Mouse (Mus musculus) liver, adult 2 months (tissue): Measurements from ENCODE around the gene Itgb3bp. TPM values are rescaled to one million over a fixed set of nuclear protein-coding genes. Genes with fewer than 3 reads are reported as not detected.

Experiments used
- DNase-seq: peaks from one replicate; pipeline ENCODE4 v3.0.0-alpha.2; 2011; ENCODE audit warnings: low read depth, low spot score; ENCODE audit errors: extremely low read depth
- H3K27ac ChIP-seq: fragments of 200-500 bp; replicated peaks from 2 replicates; pipeline ENCODE4 v1.5.1; 2012; ENCODE audit warnings: low read depth, mild to moderate bottlenecking, control low read depth, inconsistent platforms, low read length; ENCODE audit not compliant: insufficient read depth
- H3K27me3 ChIP-seq: fragments of 200-500 bp; 2 replicates; pipeline ENCODE4 v1.6.1; 2012; ENCODE audit warnings: mild to moderate bottlenecking, moderate library complexity, low read length, inconsistent platforms; ENCODE audit not compliant: control insufficient read depth, insufficient read depth
- H3K36me3 ChIP-seq: fragments of 200-500 bp; 2 replicates; pipeline ENCODE4 v1.6.1; 2012; ENCODE audit warnings: low read length, inconsistent platforms; ENCODE audit not compliant: control insufficient read depth, insufficient read depth
- H3K4me1 ChIP-seq: fragments of 200-500 bp; 2 replicates; pipeline ENCODE4 v1.6.1; 2011; ENCODE audit warnings: low read length; ENCODE audit not compliant: control insufficient read depth, insufficient read depth
- H3K4me3 ChIP-seq: fragments of 200-500 bp; 2 replicates; pipeline ENCODE4 v1.5.1; 2011; ENCODE audit warnings: low read depth, mild to moderate bottlenecking, control low read depth, low read length, moderate library complexity; ENCODE audit not compliant: insufficient read depth
- H3K79me2 ChIP-seq: fragments of 200-500 bp; 2 replicates; pipeline ENCODE4 v1.6.1; 2012; ENCODE audit warnings: inconsistent platforms, mild to moderate bottlenecking, low read length, moderate library complexity; ENCODE audit not compliant: control insufficient read depth, insufficient read depth
- H3K9ac ChIP-seq: fragments of 200-500 bp; 2 replicates; pipeline ENCODE4 v1.6.1; 2012; ENCODE audit warnings: low read depth, mild to moderate bottlenecking, control low read depth, inconsistent platforms, low read length
- CTCF ChIP-seq: fragments of 200-500 bp; IDR thresholded peaks from 2 replicates; pipeline ENCODE4 v1.5.1; 2011; ENCODE audit warnings: low read depth, low read length, control low read depth
- POLR2A ChIP-seq: fragments of 200-500 bp; IDR thresholded peaks from 2 replicates; pipeline ENCODE4 v1.6.1; 2011; ENCODE audit warnings: low read length, control low read depth; ENCODE audit not compliant: insufficient read depth; ENCODE audit errors: extremely low read depth
- WGBS: fragments of 180-500 bp; shearing (Covaris S2); methylation state at CpG from one replicate; pipeline ENCODE4 v1.1.7; 2018; 5-methylcytosine and 5-hydroxymethylcytosine counted together
- polyA plus RNA-seq: library from polyadenylated mRNA; depleted of rRNA; stranded (reverse); fragments of >200 nt; gene quantifications from 2 replicates; pipeline ENCODE4 v1.2.3, GENCODE M21; 2012
- total RNA-seq: library from RNA; depleted of rRNA; stranded (reverse); fragments of >200 nt; gene quantifications from 2 replicates; pipeline ENCODE4 v1.2.3, GENCODE M21; 2014

Gene Itgb3bp
- total and polyA plus RNA-seq, 2 experiments = 0.26 to 2.6 TPM

- H3K79me2 ChIP-seq = no peaks in the 10 kb centered on the region
- no peak overlapping the region for H3K9ac ChIP-seq
- no peak for DNase-seq
- no peaks in the 10 kb centered on the region for H3K36me3 ChIP-seq
- H3K27ac ChIP-seq = no peak overlapping the region
- H3K4me1 ChIP-seq = no peaks in the 10 kb centered on the region
- no peak overlapping the region for H3K4me3 ChIP-seq
- TF ChIP-seq CTCF (no peak), POLR2A (no peak)
- H3K27me3 ChIP-seq = no peaks in the 10 kb centered on the region
- whole genome bisulfite sequencing = 72% methylated on average over 1 of the region's 1 CpGs
These were observed 162.9 kb downstream of the Itgb3bp start for GRCm38 (mm10) chr4:99766753-99767152.

- Histone ChIP-seq H3K4me3 (no peak overlapping the region), H3K27ac (no peak overlapping the region), H3K79me2 (no peaks in the 10 kb centered on the region), H3K36me3 (no peaks in the 10 kb centered on the region), H3K9ac (no peak overlapping the region), H3K27me3 (no peaks in the 10 kb centered on the region), H3K4me1 (no peaks in the 10 kb centered on the region)
- no peak for TF ChIP-seq POLR2A
- TF ChIP-seq CTCF = no peak
- DNase-seq = no peak
- WGBS = 85% methylated on average over 5 of the region's 5 CpGs
These were observed 163.3 kb downstream of the Itgb3bp start for GRCm38 (mm10) chr4:99766303-99766702.

- WGBS = 93% methylated on average over 5 of the region's 5 CpGs
- H3K36me3 ChIP-seq = peaks cover 5% of the 10 kb centered on the region; the same call in 1 of the 2 replicates
These were observed 177.2 kb downstream of the Itgb3bp start for GRCm38 (mm10) chr4:99752426-99752825.

DNA sequence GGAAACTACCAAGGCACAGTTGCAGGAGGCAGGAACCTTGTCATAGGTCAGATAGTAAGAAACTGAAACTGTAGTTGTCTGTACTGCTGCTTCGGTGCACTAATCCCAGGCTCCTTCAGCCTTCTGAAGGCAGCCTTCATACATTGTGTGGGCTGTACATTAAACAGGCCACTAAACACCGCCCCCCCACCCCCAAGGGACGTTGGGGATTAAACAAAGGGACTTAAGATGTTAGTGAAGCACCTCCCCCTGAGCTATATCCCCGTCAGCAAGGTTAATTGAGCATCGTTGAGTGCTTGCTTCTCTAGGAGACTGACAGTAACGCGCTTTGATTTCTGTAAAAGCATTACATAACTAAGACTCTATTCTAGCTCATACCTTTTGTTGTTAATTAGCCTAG is 189.8 kb downstream of the Itgb3bp start:
- 0 out of 2 replicates have a peak, but pooled peaks cover 2% of the 10 kb centered on the region for H3K36me3 ChIP-seq
- no peak overlapping the region for H3K27ac ChIP-seq
- no peaks in the 10 kb centered on the region for H3K79me2 ChIP-seq
- H3K4me3 ChIP-seq = no peak overlapping the region
- no peak for DNase-seq
- WGBS = 86% methylated on average over 7 of the region's 7 CpGs
- H3K27me3 ChIP-seq = no peaks in the 10 kb centered on the region
- TF ChIP-seq POLR2A (no peak), CTCF (no peak)
- H3K9ac ChIP-seq = no peak overlapping the region
- H3K4me1 ChIP-seq = no peaks in the 10 kb centered on the region

More at GRCm38 (mm10) chr4:99752426-99752825, 177.2 kb downstream of the Itgb3bp start:
- H3K4me3 ChIP-seq = no peak overlapping the region
- no peaks in the 10 kb centered on the region for H3K27me3 ChIP-seq
- H3K9ac ChIP-seq = no peak overlapping the region
- TF ChIP-seq POLR2A (no peak), CTCF (no peak)
- no peak overlapping the region for H3K27ac ChIP-seq
- no peaks in the 10 kb centered on the region for H3K79me2 ChIP-seq
- no peaks in the 10 kb centered on the region for H3K4me1 ChIP-seq
- DNase-seq = no peak

DNA sequence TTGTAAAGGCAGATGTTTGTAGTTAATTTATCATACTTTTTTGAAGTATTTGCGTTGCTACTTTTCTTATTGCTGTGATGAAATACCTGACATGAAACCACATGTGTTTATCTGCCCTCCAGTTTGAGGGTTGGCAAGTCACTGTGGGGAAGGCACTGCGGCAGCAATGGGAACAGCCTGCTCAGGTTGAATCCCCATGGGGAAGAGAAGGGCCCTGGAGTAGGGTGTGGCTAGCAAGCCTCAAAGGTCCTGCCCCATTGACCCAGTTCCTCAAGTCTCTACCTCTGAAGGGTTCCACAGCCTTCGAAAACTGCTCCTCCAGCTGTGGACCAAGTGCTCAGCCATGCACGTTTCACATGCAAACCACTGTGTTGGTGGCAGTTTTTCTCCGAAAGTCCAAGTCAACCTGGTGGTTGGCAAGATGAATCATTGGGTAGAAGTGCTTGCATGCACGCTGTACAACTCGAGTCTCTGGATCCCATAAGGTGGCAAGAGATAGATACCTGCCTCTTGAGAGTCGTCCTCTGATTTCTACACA is 203.6 kb downstream of the Itgb3bp start:
- no peaks in the 10 kb centered on the region for H3K27me3 ChIP-seq
- no peaks in the 10 kb centered on the region for H3K4me1 ChIP-seq
- 97% methylated on average over 8 of the region's 8 CpGs for WGBS
- H3K79me2 ChIP-seq = no peaks in the 10 kb centered on the region
- H3K9ac ChIP-seq = no peak overlapping the region
- TF ChIP-seq POLR2A = no peak
- no peak for TF ChIP-seq CTCF
- H3K36me3 ChIP-seq = peaks cover 32% of the 10 kb centered on the region
- DNase-seq = no peak
- no peak overlapping the region for H3K27ac ChIP-seq
- no peak overlapping the region for H3K4me3 ChIP-seq

DNA sequence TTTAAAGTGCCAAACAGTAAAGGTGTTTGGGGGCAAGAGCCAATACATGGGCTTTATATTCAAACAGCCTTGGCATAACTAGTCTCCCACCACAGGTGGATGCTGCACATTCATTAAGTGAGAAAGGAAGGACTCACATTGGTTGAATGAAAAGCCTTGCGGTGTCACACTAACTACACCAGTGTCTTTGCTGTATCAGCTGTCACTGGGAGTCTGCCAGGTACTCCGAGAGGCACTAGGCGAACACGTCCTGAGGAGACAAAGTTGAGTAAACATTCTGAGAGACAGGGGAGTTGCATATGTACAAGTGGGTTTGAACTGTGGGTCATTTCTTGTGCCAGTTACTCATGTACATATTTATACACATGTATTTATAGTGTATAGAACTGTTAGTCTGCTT is 205.3 kb downstream of the Itgb3bp start:
- peaks cover 20% of the 10 kb centered on the region for H3K36me3 ChIP-seq
- H3K4me3 ChIP-seq = no peak overlapping the region
- no peak for DNase-seq
- TF ChIP-seq CTCF (no peak), POLR2A (no peak)
- 65% methylated on average over 4 of the region's 4 CpGs for WGBS
- no peaks in the 10 kb centered on the region for H3K79me2 ChIP-seq
- no peaks in the 10 kb centered on the region for H3K4me1 ChIP-seq
- no peak overlapping the region for H3K9ac ChIP-seq
- H3K27ac ChIP-seq = no peak overlapping the region
- H3K27me3 ChIP-seq = no peaks in the 10 kb centered on the region
